Mouse (Mus musculus) spleen, postnatal 36 days (tissue): ENCODE measurements at regions not wholly inside any gene's neighbourhood (a gene's known extent, or its start where the extent isn't known, plus 50 kb on each side); places are given as distances from the start of the nearest gene placed in this dataset.

Experiments
- DNase-seq, 2 experiments: peaks; one replicate each; pipeline ENCODE4 v3.0.0; 2022; ENCODE audit warnings: low spot score in 2 of 2, mixed read lengths in 1 of 2

DNA sequence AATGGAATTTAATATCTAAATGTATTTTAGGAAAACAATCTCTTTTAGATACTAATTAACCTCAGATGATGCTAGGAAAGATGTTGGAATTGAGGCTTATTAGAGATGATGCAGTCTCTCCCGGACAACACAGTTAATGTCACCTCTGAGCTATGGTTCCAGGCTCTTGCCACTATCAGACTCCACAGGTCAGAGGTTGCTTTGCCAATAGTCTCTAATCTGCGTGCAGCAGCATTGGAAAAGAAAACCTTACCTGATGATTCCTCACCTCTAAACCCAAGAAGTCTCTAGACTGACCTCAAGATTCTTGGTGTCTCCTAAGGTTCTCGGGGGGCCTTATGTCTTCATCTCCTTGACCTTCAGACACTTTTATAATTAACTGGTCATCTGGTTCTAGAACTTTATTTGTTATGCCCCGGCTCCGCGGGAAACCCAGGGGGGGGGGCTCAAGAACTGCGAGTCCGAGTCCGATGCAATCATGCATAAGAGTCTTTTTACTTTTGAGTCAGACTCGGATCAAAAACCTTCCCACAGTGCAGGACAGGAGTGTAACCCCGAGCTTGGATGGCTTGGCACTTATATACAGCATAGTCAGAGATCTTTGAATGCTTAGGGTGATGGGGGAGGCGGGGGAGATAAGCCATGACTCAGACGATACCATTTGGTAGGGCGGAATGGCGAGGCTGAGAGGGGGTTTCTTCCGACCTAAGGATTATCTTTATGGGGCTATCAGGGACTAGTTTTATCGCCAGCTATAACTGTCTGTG, 626.9 kb downstream of the Zfp706 start:
- DNase-seq, result no peak

DNA sequence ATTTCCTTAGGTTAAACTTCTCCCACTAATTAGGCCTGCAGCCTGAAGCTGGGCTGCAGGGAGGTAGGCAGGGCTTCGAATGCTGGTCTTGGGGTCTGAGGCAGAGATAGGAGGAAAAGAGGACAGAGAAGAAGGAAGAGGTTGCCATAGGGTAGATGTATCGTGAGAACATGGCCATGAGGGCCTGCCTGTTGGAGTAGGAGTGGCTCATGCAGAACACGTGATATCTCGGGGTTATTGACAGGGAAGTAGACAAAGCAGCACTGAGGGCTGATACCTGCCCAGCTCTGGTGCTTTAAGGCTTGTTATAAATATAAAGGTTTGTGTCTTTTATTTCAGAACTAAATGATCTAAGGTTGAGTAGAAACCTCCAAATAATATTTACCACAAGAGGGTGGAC, 628.9 kb downstream of the Zfp706 start:
- DNase-seq, result no peak

DNA sequence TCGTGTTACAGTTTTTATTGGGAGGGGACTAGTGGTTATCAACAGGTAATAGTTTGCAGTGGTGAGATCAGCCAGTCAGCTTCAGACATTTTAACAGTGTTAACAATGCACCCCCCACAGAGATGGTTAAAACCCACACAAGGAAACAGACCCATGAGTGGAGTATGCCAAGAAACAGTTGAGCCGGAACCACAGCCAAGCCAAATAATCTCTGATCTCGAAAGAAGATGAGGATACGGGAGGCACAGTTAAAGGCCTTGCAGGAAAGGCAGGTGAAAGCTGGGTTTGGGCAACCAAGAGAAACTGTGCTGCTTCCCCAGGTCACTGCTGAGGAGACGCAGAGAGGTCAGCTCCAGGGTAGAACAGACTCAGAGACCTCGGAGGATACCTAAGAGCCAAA, 631.0 kb downstream of the Zfp706 start:
- no peak for DNase-seq

DNA sequence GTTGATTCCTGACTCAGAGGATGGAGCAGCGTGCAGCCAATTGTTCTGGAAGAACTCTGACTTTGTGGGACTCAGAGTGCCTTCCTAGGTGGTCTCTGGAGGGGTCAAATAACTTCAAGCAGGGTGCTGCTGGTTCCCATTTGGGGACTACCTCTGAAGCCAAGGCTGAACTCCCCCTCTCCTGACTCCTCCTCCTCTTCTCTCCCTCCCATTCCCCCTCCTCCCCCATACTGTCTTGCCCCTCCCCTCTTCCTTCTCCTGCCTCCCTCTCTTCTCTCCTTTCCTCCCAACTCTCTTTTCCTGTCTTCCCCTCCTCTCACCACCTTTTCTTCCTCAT, 632.1 kb downstream of the Zfp706 start:
- no peak for DNase-seq

DNA sequence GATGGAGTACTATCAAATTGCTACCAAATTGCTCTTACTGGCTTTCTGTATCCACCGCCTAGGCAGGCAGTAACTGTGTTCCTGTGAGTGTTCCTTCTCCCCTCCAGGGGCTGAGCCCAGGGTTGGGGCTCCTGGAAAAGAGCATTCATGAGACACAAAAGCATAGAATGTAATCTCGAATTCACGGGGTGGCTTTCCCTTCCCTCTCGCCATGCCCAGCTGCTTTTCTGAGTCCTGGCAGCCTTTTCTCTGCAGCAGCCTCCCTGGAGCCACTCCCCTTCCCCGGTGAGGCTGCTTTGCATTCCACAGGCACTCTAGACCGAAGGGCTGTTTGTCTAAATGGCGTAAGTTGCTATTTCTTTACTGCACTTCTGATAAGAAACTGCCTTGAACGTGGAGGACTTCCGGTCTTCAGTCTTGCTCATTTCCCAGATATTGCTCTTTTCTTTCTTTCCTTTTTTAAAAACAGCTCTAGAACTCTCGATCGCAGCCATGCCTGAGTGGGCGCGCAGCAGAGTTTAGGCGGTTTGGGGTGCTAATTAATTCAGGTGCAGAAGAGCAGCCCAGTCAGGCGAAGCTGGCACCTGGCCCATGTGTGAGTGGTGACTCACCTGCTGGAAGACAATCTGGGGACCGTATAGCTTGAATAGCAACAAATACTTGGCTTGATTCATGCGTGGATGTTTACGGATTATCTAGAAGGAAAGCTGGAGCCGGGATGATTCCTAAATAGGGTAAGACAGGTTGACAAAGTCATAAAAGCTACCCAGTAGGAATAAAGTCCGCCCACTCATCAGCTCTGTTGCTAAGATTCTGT, 632.6 kb downstream of the Zfp706 start:
- DNase-seq, result peak; percentile 26 to 27

DNA sequence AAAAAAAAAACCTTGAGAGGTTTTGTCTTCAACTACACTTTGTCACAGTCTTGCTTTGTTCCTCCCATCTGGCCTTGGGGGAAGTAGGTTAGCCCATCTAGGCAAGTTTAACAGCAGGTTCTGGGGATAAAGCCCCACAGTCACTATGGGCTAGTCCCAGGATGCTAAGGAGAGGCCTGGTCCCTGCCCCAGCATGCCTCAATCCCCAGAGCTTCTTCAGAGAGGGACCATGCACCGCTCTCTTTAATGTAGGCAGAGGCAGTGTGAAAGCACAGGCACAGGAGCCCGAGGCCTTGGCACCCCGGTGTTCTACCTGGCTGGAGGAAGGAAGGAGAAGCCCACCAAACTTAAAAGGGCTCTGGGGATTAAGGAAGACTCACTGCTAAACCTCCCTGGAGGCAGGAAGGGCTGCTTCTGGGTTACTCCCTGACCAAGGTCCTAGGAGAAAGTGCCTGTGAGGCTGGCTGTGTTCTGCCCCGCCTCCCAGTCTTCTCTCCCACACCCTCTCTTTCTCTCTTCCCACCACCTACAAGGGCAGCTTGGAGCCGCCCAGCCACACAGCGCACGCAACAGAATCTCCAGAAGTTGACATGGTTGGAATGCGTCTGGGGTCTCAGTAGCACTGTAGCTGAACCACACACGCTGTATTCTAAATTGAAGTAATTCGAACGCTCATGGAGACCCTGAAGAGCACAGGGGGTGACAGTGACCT, 633.5 kb downstream of the Zfp706 start:
- DNase-seq, result no peak

DNA sequence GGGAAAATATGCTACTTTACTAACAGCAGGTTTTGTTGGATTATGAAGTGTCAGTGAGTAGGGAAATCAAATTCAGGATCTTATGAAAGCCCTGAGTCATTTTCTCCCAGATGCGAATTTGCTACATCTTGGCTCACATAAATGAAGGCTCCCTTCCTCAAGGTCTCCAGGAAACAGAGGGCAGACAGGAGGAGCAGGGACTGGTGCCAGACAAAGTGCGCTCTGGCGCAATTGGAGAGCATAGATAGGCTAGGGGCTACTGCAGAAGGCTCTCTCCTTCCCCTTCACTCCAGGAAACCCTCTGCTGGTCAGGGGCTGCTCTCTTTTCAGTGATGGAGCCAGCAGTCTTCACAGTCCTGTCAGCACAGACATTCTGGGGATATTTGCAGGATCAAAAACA, 634.1 kb downstream of the Zfp706 start:
- DNase-seq, result no peak

DNA sequence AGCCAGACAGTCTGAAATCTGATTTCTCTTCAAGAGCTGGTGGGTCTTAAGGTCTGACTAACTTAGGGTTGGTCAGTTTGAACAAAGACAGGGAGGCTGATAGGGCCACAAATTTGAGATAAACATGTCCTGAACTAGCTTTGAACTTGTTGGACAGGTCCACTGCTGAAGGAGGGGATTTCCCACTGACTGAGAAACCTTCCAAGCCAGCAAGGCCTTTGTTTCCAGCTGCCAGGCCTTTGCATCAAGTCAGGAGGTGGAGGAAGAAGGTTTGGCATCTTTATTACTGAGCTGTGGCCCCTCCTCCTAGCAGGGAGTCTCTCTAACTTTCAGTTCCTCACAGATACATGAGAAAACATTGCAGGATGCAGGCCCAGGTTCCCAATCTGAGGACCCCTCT, 636.2 kb downstream of the Zfp706 start:
- DNase-seq, result no peak

DNA sequence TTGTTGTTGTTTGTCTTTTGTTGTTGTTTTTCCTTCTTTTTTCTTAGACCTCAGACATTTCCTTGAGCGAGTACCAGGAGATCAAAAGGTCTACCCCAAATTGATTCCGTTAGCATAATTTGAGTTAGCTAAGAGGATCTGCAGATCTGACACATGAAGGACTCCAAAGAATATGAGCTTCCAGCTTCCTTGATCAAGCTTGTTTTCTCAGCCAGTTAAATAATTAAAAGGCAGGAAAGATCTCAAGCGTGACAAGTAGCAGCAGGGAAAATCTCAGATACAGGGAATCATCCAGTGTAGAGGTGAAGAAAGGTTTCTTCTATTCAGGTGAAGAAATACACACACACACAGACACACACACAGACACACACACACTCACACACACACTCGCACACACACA, 636.7 kb downstream of the Zfp706 start:
- DNase-seq, result no peak

DNA sequence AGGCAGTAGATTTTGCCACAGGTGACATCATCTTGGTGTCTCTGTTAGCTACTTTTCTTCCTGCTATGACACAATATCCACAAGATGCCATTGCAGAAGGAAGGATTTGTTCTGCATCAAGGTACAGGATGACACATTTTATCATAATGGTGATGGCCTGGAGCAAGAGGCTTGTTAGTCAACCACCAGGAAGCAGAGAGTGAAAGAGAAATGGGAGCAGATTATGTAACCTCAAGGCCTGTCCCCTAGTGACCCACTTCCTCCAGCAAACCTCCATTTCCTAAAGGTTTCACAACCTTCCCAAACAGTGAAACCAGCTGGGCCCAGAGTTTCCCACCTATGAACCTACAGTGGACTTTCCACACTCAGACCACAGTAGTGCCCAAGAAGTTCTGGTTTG, 640.3 kb downstream of the Zfp706 start:
- DNase-seq, result no peak

DNA sequence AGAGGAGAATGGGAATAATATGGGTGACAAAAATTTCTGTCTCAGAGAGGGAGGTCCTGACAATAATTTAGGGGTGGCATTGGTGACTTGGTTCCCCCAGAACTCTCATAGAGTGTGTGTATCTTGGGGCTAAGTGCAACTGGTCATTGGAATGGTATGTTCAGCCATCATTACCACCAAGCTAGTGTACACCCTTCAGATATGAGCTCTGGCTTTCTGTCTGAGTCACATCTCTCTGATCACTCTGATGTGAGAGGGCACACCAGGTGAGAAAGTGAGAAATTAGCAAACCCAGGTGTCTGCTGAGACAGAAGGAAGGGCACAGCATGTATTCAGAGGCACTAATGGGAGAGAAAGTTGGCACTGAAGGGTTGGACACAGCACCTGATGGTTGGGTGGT, 642.8 kb downstream of the Zfp706 start:
- DNase-seq, result no peak

DNA sequence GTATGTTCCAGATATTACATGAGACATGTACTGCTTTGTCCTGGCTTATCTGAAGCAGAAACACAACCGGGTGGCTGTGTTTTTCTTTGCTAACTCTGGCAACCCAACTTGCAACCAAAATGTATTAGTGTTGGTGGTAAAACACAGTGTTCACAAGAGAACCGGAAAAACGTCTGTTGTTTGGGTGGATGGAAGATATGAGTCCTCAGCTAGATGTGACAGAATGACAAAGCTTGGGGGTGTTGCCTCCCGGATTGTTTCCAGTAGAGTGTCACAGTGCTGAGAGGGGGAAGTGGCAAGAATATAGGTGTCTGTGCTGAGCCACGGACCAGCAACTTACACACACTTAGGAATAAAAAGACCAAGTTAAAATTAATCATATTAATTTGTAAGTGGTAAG, 643.5 kb downstream of the Zfp706 start:
- no peak for DNase-seq

DNA sequence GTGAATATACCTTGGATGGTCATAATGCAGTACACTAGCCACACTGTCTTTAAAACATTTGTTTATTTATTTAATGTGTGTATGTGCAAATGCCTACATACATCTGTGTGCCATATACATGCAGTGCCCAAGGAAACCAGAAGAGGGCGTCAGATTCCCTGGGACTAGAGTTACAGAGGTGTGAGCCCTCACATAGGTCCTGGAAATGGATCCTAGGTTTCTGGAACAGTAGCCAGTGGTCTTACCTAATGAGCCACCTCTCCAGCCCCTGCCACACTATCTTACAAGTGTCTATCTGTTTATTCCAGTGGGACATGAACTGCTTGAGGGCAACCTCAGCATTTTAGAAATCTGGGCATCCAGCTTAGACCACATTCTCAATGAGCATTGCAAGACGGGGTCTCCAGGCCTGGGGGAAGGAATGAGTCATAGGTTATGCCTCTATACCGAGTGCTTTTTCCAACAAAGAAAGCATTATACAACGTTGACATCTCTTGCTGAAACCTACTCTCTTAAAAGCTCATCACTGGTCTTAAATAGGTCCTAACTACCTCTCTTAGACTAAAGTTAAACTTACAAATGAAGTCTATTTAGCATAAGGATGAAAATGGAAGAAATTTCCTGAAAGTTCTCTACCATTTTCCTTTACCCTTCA, 644.5 kb downstream of the Zfp706 start:
- no peak for DNase-seq

DNA sequence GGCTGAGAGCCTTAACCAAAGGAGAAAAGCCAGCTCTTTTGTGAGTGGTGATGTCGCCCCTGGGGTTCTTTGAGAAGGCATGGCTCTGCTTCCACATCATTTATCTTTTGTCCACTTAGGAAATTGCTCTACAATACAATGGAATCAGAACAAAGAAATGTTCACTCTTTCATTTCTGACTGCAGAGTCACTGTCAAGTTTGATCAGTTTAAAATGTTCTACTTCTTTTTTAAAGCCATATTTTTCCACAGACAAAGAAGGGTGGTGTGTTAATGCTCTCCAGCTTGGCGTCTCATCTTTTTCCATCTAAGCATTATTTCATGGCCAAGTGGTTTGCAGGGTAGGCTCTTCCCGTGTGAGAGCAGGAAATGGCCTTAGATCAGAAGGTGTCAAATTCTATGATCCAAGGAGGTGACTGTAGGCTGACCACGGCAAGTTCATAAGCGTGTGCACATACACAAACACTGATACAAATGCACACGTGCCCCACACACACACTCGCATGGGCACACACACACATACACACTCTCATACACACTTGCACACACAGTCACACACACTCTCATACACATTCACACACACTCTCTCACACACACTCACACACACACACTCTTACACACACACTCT, 645.9 kb downstream of the Zfp706 start:
- no peak for DNase-seq

DNA sequence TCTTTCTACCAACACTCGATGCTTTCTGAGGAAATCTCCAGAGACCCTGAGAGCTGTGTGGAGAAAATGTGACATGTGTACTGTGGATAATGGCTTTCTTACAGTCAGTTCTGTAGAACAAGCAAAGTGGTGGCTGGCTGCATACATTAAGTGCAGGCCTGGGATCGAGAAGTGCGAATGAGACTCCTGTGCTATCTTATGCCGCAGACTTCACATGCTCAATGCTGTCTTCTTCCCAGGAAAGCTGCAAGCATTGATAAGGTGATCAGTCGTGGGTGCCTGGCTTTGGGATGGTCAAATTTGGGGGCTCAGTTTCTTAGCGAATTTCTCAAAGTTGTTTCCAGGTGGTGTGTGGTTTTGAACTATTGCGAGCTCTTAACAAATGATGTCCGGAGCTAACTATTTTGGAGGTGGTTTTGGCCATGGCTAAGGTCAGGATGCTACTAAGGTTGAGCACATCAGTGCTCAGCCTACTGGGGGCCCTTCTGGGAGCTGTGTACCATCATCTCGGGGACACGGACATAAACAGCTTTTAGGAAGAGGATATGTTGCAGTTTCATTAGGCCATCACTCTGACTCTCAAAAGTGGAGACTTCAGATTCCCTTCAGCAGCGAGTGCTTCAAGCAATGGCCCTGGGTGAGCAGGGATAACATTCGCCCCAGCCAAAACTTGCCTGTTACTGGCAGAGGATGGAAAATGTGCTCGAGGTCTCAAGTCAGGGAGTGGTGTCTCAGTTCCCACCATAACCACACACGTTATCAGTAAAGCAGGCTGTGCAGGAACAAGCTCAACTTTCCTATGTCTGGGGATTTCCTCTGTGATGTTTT, 646.7 kb downstream of the Zfp706 start:
- DNase-seq, result peak; percentile 45 to 73

DNA sequence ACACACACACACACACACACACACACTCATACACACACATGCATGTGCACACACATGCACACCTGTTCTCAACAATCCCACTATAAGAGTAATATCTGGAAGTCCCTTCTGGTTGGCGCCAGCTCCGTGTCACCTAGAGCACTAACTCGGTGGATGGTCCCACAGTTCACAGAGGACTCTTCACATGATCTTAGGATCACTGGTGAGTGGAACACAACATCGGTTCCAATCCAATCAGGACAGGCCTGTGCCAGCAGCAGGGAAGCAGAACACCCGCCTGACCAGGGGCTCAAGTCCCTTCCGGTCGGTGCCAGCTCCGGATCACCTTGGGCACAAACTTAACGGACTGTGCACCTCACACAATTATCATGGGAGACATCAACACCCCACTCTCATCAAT, 651.7 kb downstream of the Zfp706 start:
- DNase-seq, result no peak

DNA sequence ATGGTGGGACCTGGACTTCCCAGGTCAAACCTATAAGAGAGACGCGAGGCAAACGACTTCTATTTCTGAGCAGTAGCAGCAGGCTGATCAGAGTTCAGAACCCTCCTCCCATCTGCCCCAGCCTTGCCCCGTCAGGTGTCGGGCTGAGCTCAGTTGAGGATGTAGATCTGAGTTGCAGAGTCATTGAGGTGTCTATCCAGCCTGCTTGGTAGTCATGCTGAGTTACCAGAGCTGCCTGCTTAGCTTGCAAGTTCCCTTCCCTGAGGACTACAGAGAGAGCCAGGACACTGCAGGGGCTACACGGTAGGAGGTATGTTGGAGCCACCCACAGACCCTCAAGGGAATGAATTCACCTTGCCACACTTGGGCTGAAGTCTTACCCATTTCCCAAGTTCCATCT, 653.0 kb downstream of the Zfp706 start:
- no peak for DNase-seq

DNA sequence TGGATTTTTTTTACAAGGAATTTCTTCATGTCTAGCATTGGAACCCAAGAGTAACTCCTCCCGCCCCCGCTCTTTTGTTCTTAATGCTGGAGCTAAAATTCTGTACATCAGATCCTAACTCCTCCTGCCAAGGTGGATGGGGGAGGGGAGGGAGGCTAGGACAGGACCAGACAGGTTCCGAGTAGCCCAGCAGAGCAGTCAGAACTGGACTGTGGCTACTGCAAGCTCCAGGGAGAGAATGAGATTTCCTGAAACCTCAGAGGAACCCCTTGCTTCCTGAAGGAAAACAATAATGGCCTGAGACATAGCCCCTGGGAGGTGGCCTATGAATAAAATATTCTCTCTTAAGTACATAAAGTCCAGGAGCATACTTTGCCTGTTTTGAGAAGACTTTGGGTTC, 653.8 kb downstream of the Zfp706 start:
- DNase-seq, result no peak

DNA sequence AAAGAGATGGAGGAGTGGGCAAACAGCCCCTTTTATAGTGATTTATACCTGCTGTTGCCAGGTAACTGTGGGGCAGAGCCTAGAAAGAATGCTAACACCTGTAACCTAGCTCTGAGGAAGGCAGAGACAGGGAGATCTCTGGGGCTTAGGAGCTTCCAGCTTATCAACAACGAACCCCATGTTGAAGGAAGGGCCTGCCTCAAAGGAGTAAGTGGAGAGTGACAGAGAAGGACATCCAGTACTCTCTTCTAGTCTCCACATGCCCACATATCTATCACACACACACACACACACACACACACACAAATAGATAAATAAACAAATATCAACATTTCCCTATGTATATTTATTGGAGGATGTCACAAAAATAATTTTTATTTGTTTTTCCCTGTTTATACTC, 654.6 kb downstream of the Zfp706 start:
- DNase-seq, result no peak

DNA sequence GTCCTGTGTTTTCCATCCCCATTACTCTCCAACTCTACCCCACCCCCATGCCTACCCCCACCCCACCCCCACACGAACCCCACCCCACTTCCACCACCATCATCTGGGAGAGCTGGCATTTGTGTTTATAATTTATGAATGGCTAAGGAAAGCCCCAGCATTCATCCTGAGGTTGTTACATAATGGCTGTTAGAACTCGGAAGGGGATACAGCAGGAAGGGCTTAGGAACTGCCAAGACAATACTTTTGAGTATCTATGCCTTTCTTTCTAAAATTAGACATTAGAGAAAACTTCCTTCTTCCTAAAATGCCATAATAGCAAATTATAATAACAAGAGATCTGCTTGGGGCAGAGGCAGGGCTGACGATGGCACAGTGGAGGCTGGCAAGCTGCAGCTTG, 655.9 kb downstream of the Zfp706 start:
- DNase-seq, result no peak

DNA sequence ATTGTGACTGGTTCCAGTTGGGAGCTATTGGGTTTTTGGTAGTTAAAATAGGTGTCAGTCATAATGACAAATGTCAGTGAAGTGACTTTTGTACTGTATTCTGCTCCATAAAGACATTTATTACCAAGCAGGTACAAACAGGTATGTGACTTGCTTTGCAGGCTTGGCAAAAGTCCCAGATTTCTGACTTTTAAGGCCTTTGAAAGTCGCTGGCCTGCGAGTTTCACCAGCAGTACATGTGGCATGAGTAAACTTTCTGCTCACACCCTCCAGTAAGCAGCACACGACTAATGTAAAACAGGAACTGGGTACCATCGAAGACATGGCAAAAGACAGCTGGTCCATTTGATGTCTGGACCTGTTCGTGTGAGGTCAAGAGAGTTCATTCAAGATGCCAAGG, 659.2 kb downstream of the Zfp706 start:
- no peak for DNase-seq
